Mouse (Mus musculus): ENCODE data around the gene Gm21083.
"Not testable (repeated sequence)": the region's sequence is repeated elsewhere in the genome, so short reads cannot be mapped to it uniquely, and the experiment has no call there.

The Gm21083 gene

GRCm38 (mm10) chr5:15618764-15619163 is 41.6 kb downstream of the Gm21083 start, which contains the start of gene Speer4d:
Speer4d (plus strand) TSS chr5:15619064.
- DNase-seq (ENCODE audit: low read depth in 2 of 2, low spot score in 2 of 2) = not testable (repeated sequence)

- DNase-seq (ENCODE audit: low read depth in 2 of 2, low spot score in 2 of 2) = not testable (repeated sequence)
These were observed 51.0 kb downstream of the Gm21083 start for GRCm38 (mm10) chr5:15628136-15628535.

- DNase-seq (ENCODE audit: low read depth in 2 of 2, low spot score in 2 of 2) = not testable (repeated sequence)
These were observed 52.9 kb downstream of the Gm21083 start for GRCm38 (mm10) chr5:15630068-15630467.
